Mouse (Mus musculus) layer of hippocampus, adult 9-11 months (tissue): Measurements from ENCODE around the gene Itih5.

Source experiments
- DNase-seq: peaks from one replicate; pipeline ENCODE4 v3.0.0; 2022

Gene Itih5

GRCm38 (mm10) chr2:10263909-10264489 lies 110.6 kb downstream of the Itih5 start:
- DNase-seq, result no peak

GRCm38 (mm10) chr2:10265881-10266280 lies 112.5 kb downstream of the Itih5 start:
- DNase-seq, result no peak

DNA sequence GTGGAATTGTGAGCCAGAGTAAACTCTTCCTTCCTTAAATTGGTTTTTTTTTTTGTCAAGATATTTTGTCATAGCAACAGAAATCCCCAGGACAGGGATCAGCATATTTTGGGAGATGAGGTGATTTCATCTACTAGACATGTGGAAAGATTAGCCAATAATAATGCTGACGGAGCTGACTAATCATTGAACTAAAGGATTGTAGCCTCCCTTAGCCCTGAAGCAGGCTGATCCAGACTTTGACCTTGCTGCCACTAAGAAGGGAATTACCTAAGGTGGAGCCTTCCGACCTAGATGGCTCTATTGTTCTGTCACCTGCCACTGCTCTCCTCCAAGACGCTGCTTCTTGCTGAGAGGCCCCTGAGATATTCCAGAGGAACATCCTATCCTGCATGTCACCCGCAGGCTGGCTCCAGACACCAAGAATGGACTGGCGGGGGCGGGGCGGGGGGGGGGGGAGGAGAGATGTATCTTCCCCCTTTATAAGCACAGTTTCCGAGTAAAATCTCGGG lies 119.3 kb downstream of the Itih5 start:
- DNase-seq, result no peak

GRCm38 (mm10) chr2:10273541-10274050 lies 120.2 kb downstream of the Itih5 start:
- no peak for DNase-seq

DNA sequence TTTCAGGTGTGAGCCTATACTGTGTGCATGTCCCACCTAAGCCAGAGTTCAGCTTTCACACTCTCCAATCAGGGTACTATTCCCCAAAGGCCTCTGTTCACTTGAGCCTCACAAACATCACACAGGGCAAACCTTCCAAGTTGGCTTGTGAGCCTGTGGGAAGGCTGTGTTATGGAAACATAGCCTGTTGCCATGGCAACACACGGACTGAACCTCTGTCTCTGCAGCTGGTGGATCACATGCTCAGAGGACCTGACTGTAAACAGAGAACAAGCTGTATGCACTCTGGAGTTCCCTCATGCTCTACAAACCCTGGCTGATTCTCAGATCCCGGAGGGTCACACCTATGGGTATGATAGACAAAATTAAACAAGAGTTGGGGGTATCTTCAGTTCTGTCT lies 122.8 kb downstream of the Itih5 start:
- DNase-seq, result peak; percentile 77

DNA sequence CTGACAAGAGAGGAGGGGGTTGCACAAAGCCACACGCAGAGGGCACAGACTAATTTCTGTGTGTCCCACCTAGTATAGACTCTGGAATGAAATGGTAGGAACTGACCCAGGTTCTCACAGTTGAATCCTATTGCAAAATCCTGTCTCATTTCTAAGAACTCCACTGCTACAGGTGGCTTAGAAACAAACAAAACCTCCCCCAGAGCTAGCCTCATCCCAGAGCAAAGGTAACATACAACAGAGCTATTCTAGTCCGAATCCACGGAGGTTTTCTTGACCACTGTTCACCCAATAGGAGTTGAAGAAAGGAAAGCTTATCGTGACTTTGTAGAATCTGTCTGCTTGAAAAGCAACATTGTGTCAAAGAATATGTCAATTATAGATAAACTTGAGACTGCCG lies 130.3 kb downstream of the Itih5 start:
- DNase-seq, result no peak

DNA sequence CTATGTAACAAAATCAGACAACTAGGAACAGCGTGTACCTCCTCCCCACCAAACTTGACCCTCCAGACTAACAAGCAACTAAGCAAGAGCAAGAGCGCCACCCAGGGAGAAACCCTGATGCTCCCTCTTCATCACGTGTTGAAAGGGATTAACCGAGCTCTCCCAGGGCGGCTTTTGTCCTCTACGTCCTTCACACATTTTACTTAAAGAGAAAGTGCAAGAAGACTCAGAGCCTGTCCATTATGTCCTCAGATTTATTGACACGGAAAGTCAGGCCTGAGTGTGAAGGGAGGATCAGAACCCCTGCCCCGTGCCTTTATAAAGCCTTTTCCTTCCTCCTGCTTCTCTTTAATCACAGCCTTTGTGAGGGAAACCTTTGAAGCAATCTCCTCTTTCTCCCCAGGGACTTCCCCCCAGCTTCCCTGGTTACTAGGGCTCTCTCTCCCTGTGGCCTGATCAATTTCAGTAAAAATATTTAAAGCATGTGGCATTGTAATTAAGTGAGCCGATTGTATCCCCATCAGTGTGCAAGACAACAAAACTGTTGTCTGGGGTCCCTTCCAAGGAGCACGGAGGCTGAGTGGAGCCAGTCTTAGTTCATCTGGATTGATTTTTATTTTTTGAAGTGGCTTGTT lies 131.4 kb downstream of the Itih5 start:
- DNase-seq, result no peak

DNA sequence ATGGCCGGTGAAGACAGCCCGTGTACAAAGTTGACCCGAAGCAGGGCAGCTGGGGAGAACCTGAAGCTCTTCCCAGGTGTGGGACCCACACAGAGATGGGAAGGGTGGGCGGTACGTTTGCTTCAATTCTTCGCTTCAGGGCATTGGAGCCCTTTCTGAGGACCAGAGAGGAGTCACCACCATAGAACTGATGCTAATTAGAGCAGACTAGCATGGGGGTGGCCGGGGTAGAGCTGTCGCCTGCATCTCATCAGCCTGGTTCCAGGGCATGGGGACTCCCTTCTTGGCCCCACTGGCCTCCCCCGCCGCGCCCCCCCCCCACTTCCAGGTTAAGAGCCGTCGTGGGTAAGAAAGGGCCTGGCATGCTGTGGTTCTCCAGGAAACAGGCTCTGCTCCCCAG lies 132.6 kb downstream of the Itih5 start:
- DNase-seq, result no peak

- DNase-seq, result peak; percentile 38
Observed at GRCm38 (mm10) chr2:10288142-10288831, 134.9 kb downstream of the Itih5 start.

GRCm38 (mm10) chr2:10288881-10289280 lies 135.5 kb downstream of the Itih5 start:
- DNase-seq, result no peak

DNA sequence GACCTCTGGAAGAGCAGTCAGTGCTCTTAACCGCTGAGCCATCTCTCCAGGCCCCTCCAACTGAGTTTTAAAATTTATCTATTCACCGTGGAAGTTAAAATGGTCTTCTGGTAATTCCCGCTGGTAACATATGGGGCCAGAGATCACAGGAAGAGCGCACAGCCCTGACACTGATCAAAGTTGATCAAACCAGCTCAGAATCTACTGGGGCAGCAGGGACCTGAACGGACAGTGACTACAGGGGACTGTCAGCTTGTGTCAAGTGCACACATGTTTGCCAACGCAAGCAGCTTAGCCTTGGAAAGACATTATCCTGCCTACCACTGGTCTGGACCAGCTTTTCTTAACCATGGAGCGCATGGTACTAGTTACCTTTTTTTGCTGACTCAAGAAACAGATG lies 136.7 kb downstream of the Itih5 start:
- DNase-seq, result no peak

DNA sequence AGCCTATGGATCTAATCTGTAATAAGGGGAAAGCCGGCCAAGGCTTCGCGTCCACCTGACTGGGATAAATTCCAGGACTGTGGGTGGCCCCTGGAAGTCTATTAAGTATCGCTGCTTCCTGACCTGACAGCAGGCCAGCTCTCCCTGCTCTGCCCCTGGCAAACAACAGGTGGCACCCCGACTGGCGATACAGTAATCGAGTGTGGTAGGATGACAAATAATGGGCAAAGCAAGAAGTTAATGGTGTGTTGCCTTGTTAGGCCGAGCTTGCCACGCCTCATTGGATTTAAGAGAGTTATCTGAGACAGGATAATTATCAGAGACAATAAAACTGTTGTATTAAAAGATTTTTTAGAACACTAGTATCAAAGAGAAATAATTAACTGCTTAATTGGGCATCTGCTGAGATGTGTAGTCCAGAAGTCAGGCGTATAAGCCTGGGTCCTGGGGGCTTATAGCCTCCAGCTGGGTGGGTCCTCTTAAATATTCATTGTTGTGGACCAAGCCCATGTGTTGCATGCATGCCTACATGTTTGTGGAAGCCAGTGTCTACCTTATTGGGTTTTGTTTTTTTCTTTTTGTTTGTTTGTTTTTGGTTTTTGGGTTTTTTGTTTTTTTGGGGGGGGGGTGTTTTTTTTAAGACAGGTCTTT lies 140.3 kb downstream of the Itih5 start:
- DNase-seq, result no peak

DNA sequence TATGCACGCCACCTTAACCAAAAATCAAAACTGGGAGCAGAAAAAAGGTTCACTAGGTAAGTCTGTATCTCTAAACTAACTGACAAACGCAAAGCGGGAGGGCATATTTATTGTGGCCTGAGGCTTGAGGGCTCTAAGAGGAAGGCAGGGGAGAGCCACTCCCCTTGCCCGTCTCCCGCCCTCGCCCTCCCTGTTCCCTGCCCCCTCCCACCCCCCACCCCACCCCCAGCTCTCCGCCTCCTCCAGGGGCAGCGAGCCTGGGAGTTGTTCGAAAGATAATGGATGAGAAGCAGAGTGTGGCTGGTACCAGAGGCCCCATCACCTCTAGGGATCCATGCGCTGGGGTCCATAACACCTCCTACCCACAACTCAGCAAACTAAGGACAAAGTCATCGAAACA lies 142.5 kb downstream of the Itih5 start:
- DNase-seq, result no peak

DNA sequence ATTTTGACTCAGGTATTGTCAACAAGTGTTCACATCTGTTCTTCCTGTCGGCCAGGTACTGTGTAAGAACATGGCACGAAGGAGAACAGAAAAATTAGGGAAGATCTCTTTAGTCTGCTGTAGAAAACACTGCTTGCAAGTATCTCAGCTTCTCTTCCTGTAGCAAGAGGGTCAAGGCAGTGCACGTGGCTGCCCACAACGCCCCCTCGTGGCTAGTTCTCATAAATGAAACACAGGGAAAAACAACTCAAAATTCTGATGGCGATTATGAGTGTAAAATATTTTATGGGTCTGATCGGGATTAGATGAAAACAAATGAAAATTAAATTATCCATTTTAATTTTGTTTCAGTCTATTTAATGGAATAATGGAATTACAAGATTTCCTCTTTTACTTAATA lies 146.9 kb downstream of the Itih5 start:
- DNase-seq, result no peak

- DNase-seq, result no peak
Observed at GRCm38 (mm10) chr2:10300771-10301170, 147.4 kb downstream of the Itih5 start.

GRCm38 (mm10) chr2:10301391-10301790 lies 148.0 kb downstream of the Itih5 start:
- no peak for DNase-seq

DNA sequence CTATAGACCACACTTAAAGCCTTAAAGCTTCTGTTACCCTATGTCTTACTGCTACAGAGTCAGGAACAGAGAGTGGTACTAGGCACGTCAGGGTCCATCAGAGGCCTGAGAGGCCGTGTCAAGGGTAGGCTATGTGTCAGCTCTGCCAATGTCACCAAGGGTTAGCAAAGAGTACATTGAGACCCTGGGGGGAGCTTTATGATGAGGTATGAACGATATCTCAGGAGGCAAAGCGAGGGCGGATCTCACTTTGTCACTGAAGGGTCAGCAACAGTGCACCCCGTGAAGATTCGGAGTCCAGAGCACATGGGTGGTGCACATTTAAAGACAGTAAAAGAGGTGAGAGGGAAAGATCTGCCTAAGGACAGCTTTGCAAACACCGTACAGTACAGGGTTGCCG lies 148.6 kb downstream of the Itih5 start:
- no peak for DNase-seq

- no peak for DNase-seq
Observed at GRCm38 (mm10) chr2:10304911-10305310, 151.5 kb downstream of the Itih5 start.
